Mouse (Mus musculus): ENCODE results near the gene Lrguk.

GRCm38 (mm10) chr6:34000644-34001043 is 28.6 kb upstream of the Lrguk start:
- no peak for TF ChIP-seq CTCF (IDR thresholded peaks at IDR 0.05; ENCODE audit: low read depth)
- TF ChIP-seq EP300 (IDR thresholded peaks at IDR 0.05; ENCODE audit: low read depth), result no peak
